Mouse (Mus musculus) layer of hippocampus, adult 18-20 months (tissue): Measurements from ENCODE around the gene Uba7. TPM values are rescaled to one million over a fixed set of nuclear protein-coding genes. Genes with fewer than 3 reads are reported as not detected.
"Not testable (repeated sequence)": the region's sequence is repeated elsewhere in the genome, so short reads cannot be mapped to it uniquely, and the experiment has no call there.

Experiments
- DNase-seq, 2 experiments: peaks; one replicate each; pipeline ENCODE4 v3.0.0; 2022; ENCODE audit warnings: low spot score in 2 of 2
- total RNA-seq, 2 experiments: library from RNA; stranded (reverse); gene quantifications; 2 replicates each; pipeline ENCODE4 v1.2.3; 2021

Uba7 gene
- total RNA-seq, 2 experiments from 2014 or later, result 5.1 to 5.9 TPM

- DNase-seq, result no peak
Observed at GRCm38 (mm10) chr9:107987950-107988349, 12.6 kb downstream of the Uba7 start.

DNA sequence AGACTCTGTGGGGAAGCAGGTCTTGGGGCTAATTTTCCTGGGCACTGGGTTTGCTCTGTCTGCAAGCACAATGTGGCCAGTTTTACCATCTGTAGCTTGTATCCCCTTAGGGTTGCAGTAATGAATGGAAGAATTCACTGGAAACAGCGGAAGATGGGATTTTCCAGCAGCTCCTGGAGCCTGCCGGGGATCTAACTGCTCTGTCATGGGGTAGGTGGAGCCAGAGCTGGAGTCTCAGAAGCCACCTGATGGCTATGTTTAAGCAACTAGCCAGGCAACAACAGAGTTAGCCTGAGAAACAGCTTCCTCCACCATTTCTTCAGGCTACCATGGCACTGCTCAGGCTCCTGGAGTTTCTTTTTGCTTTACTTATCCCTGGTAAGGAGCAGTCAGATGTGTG, 16.9 kb downstream of the Uba7 start, which contains the start of gene Cdhr4:
TSS of gene Cdhr4 (plus strand) at position 301 of the 400 bp plus-strand sequence.
- no peak for DNase-seq

- no peak for DNase-seq
Observed at GRCm38 (mm10) chr9:107993013-107993412, 17.7 kb downstream of the Uba7 start.

GRCm38 (mm10) chr9:107994464-107994863, 19.2 kb downstream of the Uba7 start:
- DNase-seq, result no peak

DNA sequence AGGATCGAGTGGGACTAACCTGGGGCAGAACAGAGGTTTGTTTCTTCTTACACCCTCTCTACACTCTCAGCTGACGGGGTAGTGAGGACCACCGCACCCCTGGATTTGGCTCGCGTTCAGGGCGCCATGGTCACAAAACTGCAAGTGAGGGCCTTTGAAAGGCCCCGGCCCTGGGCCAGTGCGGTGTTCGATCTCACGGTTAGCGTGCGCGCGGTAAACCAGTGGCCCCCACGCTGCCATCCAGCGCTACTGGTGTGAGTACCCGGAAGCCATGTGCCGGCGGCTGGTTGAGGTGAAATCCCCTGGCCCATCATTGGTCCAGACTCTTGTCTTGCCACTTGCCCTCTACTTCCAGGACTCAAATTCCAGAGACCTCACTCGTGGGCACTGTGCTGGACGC, 20.2 kb downstream of the Uba7 start:
- DNase-seq, result no peak

DNA sequence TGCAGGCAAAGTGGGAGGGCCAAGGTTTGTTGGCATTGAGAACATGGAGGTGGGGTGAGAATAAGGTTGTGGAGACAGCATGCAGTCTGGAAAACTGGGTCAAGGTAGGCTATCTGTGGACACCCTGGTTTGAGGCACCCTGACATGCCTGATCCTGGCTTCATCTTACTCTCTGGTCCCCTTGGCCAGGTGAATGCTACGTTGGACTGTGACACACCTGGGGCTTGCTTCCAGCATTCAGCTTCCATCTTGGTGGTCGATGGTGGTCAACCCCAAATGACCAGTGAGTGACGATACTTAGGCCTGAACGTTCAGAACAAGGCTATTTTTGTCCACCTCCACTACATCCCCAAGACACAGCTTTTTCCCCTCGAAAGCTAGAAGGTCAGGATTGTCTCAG, 20.7 kb downstream of the Uba7 start, which contains the start of gene Gm20662:
TSS of gene Gm20662 (plus strand) at position 301 of the 400 bp plus-strand sequence.
- no peak for DNase-seq

- peak; percentile 100 for DNase-seq
Observed at GRCm38 (mm10) chr9:108001922-108002770, 26.8 kb downstream of the Uba7 start, which contains the start of gene Ip6k1. Gene Ip6k1 (plus strand): TSS chr9:108002501.

GRCm38 (mm10) chr9:108002778-108003530, 27.6 kb downstream of the Uba7 start:
- DNase-seq, result no peak

GRCm38 (mm10) chr9:108003531-108003890, 28.2 kb downstream of the Uba7 start:
- DNase-seq, result peak in 1 of 2 experiments; percentile 25

DNA sequence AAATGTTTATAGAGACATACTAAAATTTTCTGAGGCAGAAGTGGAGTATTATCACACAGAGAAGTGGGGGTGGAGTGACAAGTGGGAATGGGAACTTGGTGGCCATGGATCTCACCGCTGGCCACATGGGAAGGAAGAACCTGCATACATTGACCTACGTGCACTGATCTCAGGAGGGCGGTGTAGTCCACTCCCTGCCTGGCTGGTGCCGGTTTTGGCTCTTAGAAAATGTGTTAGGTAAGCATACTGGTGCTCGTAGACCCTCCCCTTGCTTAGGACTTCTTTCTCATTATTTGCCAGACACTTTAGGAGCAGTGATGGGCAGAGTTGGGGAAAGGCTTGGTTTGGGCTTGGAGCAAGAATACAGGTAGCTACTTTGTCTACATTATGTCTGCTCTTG, 32.7 kb downstream of the Uba7 start:
- DNase-seq, result no peak

GRCm38 (mm10) chr9:108010385-108010784, 35.1 kb downstream of the Uba7 start:
- DNase-seq, result no peak

DNA sequence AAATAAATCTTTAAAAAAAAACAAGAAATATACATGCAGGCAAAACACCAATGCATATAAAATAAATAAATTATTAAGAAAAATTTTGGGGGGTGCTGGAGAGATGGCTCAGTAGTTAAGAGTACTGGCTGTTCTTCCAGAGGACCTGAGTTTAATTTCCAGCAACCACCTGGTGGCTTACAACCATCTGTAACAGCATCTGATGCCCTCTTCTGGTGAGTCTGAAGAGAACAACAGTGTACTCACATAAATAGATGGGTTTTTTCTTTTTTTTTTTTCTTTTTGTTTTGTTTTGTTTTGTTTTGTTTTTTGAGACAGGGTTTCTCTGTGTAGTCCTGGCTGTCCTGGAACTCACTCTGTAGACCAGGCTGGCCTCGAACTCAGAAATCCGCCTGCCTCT, 38.3 kb downstream of the Uba7 start:
- not testable (repeated sequence) for DNase-seq

DNA sequence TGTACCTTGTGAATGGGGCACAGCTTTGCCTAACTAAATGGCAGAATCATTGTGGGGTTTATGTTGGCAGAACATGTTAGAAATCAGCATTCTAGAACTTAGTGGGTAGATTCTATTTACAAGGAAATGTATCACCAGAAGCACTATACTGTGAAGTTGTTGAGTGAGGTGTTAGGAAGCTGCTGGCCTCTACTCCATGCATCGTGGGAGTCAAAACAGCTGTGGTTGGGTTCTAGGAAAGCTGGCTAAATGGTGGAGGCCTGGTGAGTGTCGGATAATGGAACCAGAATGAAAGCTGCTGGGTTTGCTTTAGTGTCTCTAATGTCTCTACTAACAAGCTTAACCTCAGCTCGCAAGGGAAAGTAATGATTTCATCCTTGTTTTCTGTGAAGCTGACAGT, 41.8 kb downstream of the Uba7 start:
- DNase-seq, result no peak

DNA sequence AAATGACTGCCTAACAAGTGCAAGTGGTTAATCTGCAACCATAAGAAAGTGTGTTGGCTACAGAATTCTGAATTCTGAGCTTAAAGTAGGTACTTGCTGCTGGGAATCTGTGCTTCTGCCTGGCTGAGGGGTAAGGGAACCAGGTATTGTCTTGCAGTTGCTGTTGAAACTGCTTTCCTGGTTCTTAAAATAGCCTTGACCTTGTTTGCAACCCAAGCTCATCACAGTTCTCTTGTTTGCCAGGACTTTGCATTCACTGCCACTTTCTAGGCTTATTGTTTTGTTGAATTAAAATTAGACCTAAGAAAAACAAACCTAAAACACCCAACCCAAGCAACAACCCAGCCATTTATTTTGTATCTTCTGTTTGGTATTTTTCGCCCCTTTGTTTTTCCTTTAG, 45.4 kb downstream of the Uba7 start:
- DNase-seq, result no peak

GRCm38 (mm10) chr9:108023216-108023615, 47.9 kb downstream of the Uba7 start:
- no peak for DNase-seq

- DNase-seq, result no peak
Observed at GRCm38 (mm10) chr9:108026584-108026983, 51.3 kb downstream of the Uba7 start.

GRCm38 (mm10) chr9:108027867-108028266, 52.6 kb downstream of the Uba7 start:
- DNase-seq, result no peak

DNA sequence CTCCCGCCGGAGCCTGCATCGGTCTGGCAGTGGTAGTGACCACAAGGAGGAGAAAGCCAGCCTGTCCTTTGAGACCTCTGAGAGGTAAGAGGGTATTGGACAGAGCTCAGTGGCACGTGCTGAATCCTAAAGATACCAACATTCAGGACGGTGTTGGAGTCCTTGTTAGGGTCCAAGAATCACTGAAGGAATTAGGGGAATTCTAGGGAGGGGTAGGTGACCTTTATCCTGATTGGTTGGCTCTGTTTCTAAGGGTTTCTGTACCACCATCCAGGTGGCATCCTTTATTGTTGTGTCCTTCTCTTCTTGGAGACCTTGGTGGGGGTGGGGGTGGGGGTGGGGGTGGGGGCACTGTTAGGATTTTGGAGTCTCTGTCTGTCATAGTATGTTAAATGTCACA, 56.8 kb downstream of the Uba7 start:
- no peak for DNase-seq
